Mouse (Mus musculus): ENCODE results near the gene Yipf3. TPM values are rescaled to one million over a fixed set of nuclear protein-coding genes. Genes with fewer than 3 reads are reported as not detected.

The Yipf3 gene
- polyA plus RNA-seq, 1 experiment from 2014 or later = 91.6 TPM

GRCm38 (mm10) chr17:46237079-46237478 is 10.8 kb upstream of the Yipf3 start:
- WGBS = 94% methylated on average over 6 of the region's 6 CpGs
- Histone ChIP-seq H3K36me3 (replicated peaks; ENCODE audit: control insufficient read depth, insufficient read depth) (peaks cover 90% of the 10 kb centered on the region), H3K9ac (no peak overlapping the region), H3K4me1 (replicated peaks; ENCODE audit: control insufficient read depth, insufficient read depth, low read length) (no peaks in the 10 kb centered on the region), H3K4me2 (replicated peaks) (no peak overlapping the region), H3K9me3 (ENCODE audit: control insufficient read depth, low read length) (no peaks in the 10 kb centered on the region), H3K4me3 (replicated peaks; ENCODE audit: low read length) (no peak overlapping the region), H3K27me3 (ENCODE audit: control insufficient read depth, insufficient read depth, low read length) (no peaks in the 10 kb centered on the region), H3K27ac (no peak overlapping the region)
- no peak for DNase-seq (ENCODE audit: low spot score)
- no peak for ATAC-seq (ENCODE audit: low FRiP score)

- 86% methylated on average over 5 of the region's 5 CpGs for WGBS
These were observed 10.4 kb upstream of the Yipf3 start for GRCm38 (mm10) chr17:46237480-46237879.

DNA sequence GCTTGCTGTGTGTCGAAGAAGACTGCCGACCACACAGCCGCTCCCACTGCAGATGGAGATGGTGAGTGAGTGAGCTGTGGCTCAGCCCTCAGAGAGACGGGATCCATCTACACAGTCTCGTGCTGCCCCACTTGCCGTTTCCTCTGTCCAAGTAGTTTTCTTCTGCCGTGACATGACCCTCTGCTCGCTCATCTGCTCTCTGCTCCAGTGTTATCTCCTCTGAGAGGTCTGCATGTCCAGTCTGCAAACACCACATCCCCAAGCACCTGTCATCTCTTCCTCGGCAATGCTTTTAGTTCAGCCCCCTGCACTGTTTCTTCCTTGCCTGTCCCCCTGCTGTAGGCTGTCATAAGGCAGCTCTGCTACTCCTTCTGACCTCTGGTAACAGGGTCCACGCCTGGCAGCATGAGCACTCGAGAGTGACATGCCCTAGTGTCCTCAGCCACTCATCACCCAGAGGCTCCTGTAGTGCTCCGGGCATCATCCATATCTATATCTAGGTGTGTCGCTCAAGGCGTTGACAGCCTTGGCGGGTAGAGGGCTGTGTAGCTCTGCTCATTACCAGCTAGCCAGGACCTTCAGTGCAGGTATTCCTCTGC is 8.3 kb upstream of the Yipf3 start:
- Histone ChIP-seq H3K4me3 (replicated peaks; ENCODE audit: low read length) (no peak overlapping the region), H3K9ac (no peak overlapping the region), H3K4me2 (replicated peaks) (no peak overlapping the region), H3K9me3 (ENCODE audit: control insufficient read depth, low read length) (no peaks in the 10 kb centered on the region), H3K27me3 (ENCODE audit: control insufficient read depth, insufficient read depth, low read length) (no peaks in the 10 kb centered on the region), H3K36me3 (replicated peaks; ENCODE audit: control insufficient read depth, insufficient read depth) (peaks cover 90% of the 10 kb centered on the region), H3K4me1 (replicated peaks; ENCODE audit: control insufficient read depth, insufficient read depth, low read length) (no peaks in the 10 kb centered on the region), H3K27ac (no peak overlapping the region)
- no peak for ATAC-seq (ENCODE audit: low FRiP score)
- WGBS = 95% methylated on average over 15 of the region's 15 CpGs
- DNase-seq (ENCODE audit: low spot score) = no peak

More at GRCm38 (mm10) chr17:46237480-46237879, 10.4 kb upstream of the Yipf3 start:
- peaks cover 90% of the 10 kb centered on the region for H3K36me3 ChIP-seq (replicated peaks; ENCODE audit: control insufficient read depth, insufficient read depth)
- no peaks in the 10 kb centered on the region for H3K9me3 ChIP-seq (ENCODE audit: control insufficient read depth, low read length)
- H3K4me2 ChIP-seq (replicated peaks) = no peak overlapping the region
- H3K27ac ChIP-seq = no peak overlapping the region
- ATAC-seq (ENCODE audit: low FRiP score) (no peak), DNase-seq (ENCODE audit: low spot score) (no peak)
- H3K4me3 ChIP-seq (replicated peaks; ENCODE audit: low read length) = no peak overlapping the region
- no peaks in the 10 kb centered on the region for H3K27me3 ChIP-seq (ENCODE audit: control insufficient read depth, insufficient read depth, low read length)
- H3K4me1 ChIP-seq (replicated peaks; ENCODE audit: control insufficient read depth, insufficient read depth, low read length) = no peaks in the 10 kb centered on the region
- H3K9ac ChIP-seq = no peak overlapping the region

GRCm38 (mm10) chr17:46241471-46241870 is 6.4 kb upstream of the Yipf3 start:
- Histone ChIP-seq H3K36me3 (replicated peaks; ENCODE audit: control insufficient read depth, insufficient read depth) (peaks cover 98% of the 10 kb centered on the region), H3K4me1 (replicated peaks; ENCODE audit: control insufficient read depth, insufficient read depth, low read length) (peaks cover 2% of the 10 kb centered on the region; the same call in 1 of the 2 replicates), H3K9ac (no peak overlapping the region), H3K27ac (no peak overlapping the region), H3K4me2 (replicated peaks) (no peak overlapping the region), H3K27me3 (ENCODE audit: control insufficient read depth, insufficient read depth, low read length) (no peaks in the 10 kb centered on the region), H3K4me3 (replicated peaks; ENCODE audit: low read length) (no peak overlapping the region), H3K9me3 (ENCODE audit: control insufficient read depth, low read length) (no peaks in the 10 kb centered on the region)
- 83% methylated on average over 11 of the region's 11 CpGs for WGBS
- no peak for ATAC-seq (ENCODE audit: low FRiP score)
- DNase-seq (ENCODE audit: low spot score) = no peak

DNA sequence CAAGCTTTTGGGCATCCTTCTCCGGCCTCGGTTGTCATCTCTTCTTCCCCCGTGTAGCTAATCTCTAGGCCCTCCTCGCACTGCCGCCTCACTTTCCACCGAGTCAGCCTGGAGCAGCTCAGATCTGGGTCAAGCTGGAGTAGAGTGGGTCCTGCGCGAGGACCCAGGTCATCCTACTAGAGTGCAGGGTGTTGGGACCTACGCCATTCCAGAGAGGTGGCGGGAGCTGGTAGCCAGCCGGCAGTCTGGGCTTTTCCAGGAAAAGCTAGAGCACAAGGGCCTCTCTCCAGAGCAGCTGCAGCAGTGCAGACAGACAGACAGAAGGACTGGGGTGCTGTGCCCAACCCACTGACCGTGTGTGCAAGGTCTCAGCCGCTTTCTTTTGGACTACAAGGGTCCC is 5.6 kb upstream of the Yipf3 start:
- H3K36me3 ChIP-seq (replicated peaks; ENCODE audit: control insufficient read depth, insufficient read depth) = peaks cover 92% of the 10 kb centered on the region
- H3K4me3 ChIP-seq (replicated peaks; ENCODE audit: low read length) = no peak overlapping the region
- H3K4me1 ChIP-seq (replicated peaks; ENCODE audit: control insufficient read depth, insufficient read depth, low read length) = peaks cover 10% of the 10 kb centered on the region
- no peak overlapping the region for H3K27ac ChIP-seq
- WGBS = 93% methylated on average over 13 of the region's 13 CpGs
- ATAC-seq (ENCODE audit: low FRiP score) (no peak), DNase-seq (ENCODE audit: low spot score) (no peak)
- H3K9ac ChIP-seq = no peak overlapping the region
- no peak overlapping the region for H3K4me2 ChIP-seq (replicated peaks)
- H3K27me3 ChIP-seq (ENCODE audit: control insufficient read depth, insufficient read depth, low read length) = no peaks in the 10 kb centered on the region
- H3K9me3 ChIP-seq (ENCODE audit: control insufficient read depth, low read length) = no peaks in the 10 kb centered on the region

DNA sequence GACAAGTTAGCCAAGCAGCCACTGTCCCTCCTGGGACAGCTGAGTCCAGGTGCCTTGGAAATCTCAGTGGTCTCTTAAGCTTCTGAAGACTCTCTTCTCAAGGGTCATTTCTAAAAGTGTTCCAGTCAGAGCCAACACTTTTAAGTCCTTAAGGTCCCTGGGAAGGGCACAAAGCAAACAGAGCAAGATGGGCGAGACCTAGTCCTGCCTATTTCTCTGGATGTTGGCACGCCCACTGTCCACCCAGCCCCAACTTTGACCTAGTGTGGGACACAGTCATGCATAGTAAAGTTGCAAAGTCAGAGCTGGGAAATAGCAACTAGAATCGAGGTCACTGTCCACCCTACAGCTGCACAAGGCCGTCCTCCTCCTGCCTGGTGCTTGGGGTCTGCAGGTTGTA is 4.9 kb upstream of the Yipf3 start:
- ATAC-seq (ENCODE audit: low FRiP score) = no peak
- no peaks in the 10 kb centered on the region for H3K9me3 ChIP-seq (ENCODE audit: control insufficient read depth, low read length)
- 91% methylated on average over 4 of the region's 4 CpGs for WGBS

GRCm38 (mm10) chr17:46243624-46244023 is 4.3 kb upstream of the Yipf3 start:
- no peak for DNase-seq (ENCODE audit: low spot score)
- no peak for ATAC-seq (ENCODE audit: low FRiP score)
- H3K4me3 ChIP-seq (replicated peaks; ENCODE audit: low read length) = no peak overlapping the region
- WGBS = 79% methylated on average over 2 of the region's 2 CpGs
- no peaks in the 10 kb centered on the region for H3K9me3 ChIP-seq (ENCODE audit: control insufficient read depth, low read length)
- H3K27ac ChIP-seq = no peak overlapping the region
- peaks cover 11% of the 10 kb centered on the region for H3K4me1 ChIP-seq (replicated peaks; ENCODE audit: control insufficient read depth, insufficient read depth, low read length)
- no peak overlapping the region for H3K9ac ChIP-seq
- H3K27me3 ChIP-seq (ENCODE audit: control insufficient read depth, insufficient read depth, low read length) = no peaks in the 10 kb centered on the region
- H3K36me3 ChIP-seq (replicated peaks; ENCODE audit: control insufficient read depth, insufficient read depth) = peaks cover 78% of the 10 kb centered on the region
- H3K4me2 ChIP-seq (replicated peaks) = no peak overlapping the region

More for the DNA sequence above, 4.9 kb upstream of the Yipf3 start:
- no peak for DNase-seq (ENCODE audit: low spot score)
- H3K4me1 ChIP-seq (replicated peaks; ENCODE audit: control insufficient read depth, insufficient read depth, low read length) = peaks cover 10% of the 10 kb centered on the region
- no peak overlapping the region for H3K4me3 ChIP-seq (replicated peaks; ENCODE audit: low read length)
- no peak overlapping the region for H3K9ac ChIP-seq
- no peak overlapping the region for H3K4me2 ChIP-seq (replicated peaks)
- no peak overlapping the region for H3K27ac ChIP-seq
- no peaks in the 10 kb centered on the region for H3K27me3 ChIP-seq (ENCODE audit: control insufficient read depth, insufficient read depth, low read length)
- H3K36me3 ChIP-seq (replicated peaks; ENCODE audit: control insufficient read depth, insufficient read depth) = peaks cover 85% of the 10 kb centered on the region

GRCm38 (mm10) chr17:46244579-46244978 is 3.3 kb upstream of the Yipf3 start:
- WGBS = 74% methylated on average over 10 of the region's 10 CpGs
- no peak for DNase-seq (ENCODE audit: low spot score)
- no peak overlapping the region for H3K9ac ChIP-seq
- H3K4me2 ChIP-seq (replicated peaks) = no peak overlapping the region
- no peaks in the 10 kb centered on the region for H3K9me3 ChIP-seq (ENCODE audit: control insufficient read depth, low read length)
- peaks cover 18% of the 10 kb centered on the region for H3K4me1 ChIP-seq (replicated peaks; ENCODE audit: control insufficient read depth, insufficient read depth, low read length)
- ATAC-seq (ENCODE audit: low FRiP score) = no peak
- H3K27me3 ChIP-seq (ENCODE audit: control insufficient read depth, insufficient read depth, low read length) = no peaks in the 10 kb centered on the region
- H3K36me3 ChIP-seq (replicated peaks; ENCODE audit: control insufficient read depth, insufficient read depth) = peaks cover 74% of the 10 kb centered on the region
- no peak overlapping the region for H3K27ac ChIP-seq
- no peak overlapping the region for H3K4me3 ChIP-seq (replicated peaks; ENCODE audit: low read length)

- Histone ChIP-seq H3K9me3 (ENCODE audit: control insufficient read depth, low read length) (no peaks in the 10 kb centered on the region), H3K27me3 (ENCODE audit: control insufficient read depth, insufficient read depth, low read length) (no peaks in the 10 kb centered on the region), H3K27ac (peak overlapping the region; percentile 82), H3K4me3 (replicated peaks; ENCODE audit: low read length) (peak overlapping the region; percentile 95), H3K9ac (peak overlapping the region; percentile 96), H3K4me2 (replicated peaks) (peak overlapping the region; percentile 94), H3K4me1 (replicated peaks; ENCODE audit: control insufficient read depth, insufficient read depth, low read length) (peaks cover 18% of the 10 kb centered on the region), H3K36me3 (replicated peaks; ENCODE audit: control insufficient read depth, insufficient read depth) (peaks cover 68% of the 10 kb centered on the region)
- ATAC-seq (ENCODE audit: low FRiP score) (no peak; the same call in 1 of the 2 replicates), DNase-seq (ENCODE audit: low spot score) (no peak)
- whole genome bisulfite sequencing = under 1% methylated on average over 31 of the region's 37 CpGs
These were observed 276 bp downstream of the Yipf3 start for GRCm38 (mm10) chr17:46248189-46248522.

DNA sequence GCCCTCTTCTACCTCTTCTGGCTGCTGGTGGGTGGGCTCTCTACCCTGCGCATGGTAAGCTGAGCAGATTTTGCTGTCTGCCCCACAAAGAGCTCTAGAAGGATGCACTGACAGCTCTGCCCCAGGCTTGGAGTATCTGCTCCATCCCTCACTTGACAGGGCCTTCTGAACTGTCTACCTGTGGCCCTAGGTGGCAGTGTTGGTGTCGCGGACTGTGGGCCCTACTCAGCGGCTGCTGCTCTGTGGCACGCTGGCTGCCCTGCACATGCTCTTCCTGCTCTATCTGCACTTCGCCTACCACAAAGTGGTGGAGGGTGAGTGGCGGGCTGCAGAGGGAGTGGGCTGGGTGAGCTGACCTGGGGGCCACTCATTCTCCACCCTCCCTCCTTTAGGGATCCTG is 3.3 kb downstream of the Yipf3 start:
- ATAC-seq (ENCODE audit: low FRiP score) (no peak), DNase-seq (ENCODE audit: low spot score) (no peak)
- Histone ChIP-seq H3K4me2 (replicated peaks) (no peak overlapping the region), H3K4me1 (replicated peaks; ENCODE audit: control insufficient read depth, insufficient read depth, low read length) (peaks cover 35% of the 10 kb centered on the region), H3K9me3 (ENCODE audit: control insufficient read depth, low read length) (no peaks in the 10 kb centered on the region), H3K4me3 (replicated peaks; ENCODE audit: low read length) (no peak overlapping the region), H3K27ac (no peak overlapping the region), H3K9ac (no peak overlapping the region), H3K27me3 (ENCODE audit: control insufficient read depth, insufficient read depth, low read length) (no peaks in the 10 kb centered on the region), H3K36me3 (replicated peaks; ENCODE audit: control insufficient read depth, insufficient read depth) (peaks cover 39% of the 10 kb centered on the region)
- 86% methylated on average over 7 of the region's 7 CpGs for WGBS

Measured in hindbrain, embryonic 14.5 days (tissue).